Mouse (Mus musculus): Measurements from ENCODE around the gene Gm1123.

- TF ChIP-seq ZNF384 (IDR thresholded peaks at IDR 0.05; ENCODE audit: low read depth, low read length) (no peak), MAFK (IDR thresholded peaks at IDR 0.05; ENCODE audit: insufficient read depth, low read depth, low read length) (no peak), ZC3H11A (IDR thresholded peaks at IDR 0.05; ENCODE audit: borderline replicate concordance, low read depth, low read length) (no peak), CHD2 (IDR thresholded peaks at IDR 0.05; ENCODE audit: low read depth, low read length) (no peak), HCFC1 (IDR thresholded peaks at IDR 0.05; ENCODE audit: borderline replicate concordance, insufficient read depth, low read length) (no peak)
Observed at GRCm38 (mm10) chr9:98963661-98964060, 71.9 kb downstream of the Gm1123 start.

Measured in ES-E14 (cell line).